Mouse (Mus musculus): ENCODE measurements around the gene Gadd45g.

Gene Gadd45g

DNA sequence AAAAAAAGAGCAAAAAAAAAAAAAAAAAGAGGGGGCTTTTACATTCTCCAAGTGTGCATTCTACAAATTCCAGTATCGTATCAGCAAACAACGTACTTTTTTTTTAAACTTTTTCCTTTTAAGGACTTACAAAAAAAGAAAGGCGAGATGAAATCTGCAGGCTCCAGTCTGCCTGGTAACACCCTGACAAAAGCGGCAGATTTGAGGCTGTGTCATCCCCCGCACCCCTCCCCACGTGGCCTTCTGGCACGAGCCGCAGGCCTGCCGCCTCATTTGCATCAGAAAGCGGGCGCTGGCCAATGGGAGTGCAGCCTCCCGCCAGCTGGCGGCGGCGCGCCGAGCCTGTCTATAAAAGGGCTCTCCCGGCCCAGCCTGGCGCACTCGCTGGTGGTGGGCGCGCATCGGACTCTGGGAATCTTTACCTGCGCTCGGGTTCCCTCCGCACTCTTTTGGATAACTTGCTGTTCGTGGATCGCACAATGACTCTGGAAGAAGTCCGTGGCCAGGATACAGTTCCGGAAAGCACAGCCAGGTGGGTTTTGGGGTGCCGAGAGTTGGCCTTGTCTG is at the start of gene Gadd45g:
Gene Gadd45g, plus strand, starts transcription at position 378 of the 567 bp plus-strand sequence.
- peak; percentile 98 to 99 for DNase-seq

DNA sequence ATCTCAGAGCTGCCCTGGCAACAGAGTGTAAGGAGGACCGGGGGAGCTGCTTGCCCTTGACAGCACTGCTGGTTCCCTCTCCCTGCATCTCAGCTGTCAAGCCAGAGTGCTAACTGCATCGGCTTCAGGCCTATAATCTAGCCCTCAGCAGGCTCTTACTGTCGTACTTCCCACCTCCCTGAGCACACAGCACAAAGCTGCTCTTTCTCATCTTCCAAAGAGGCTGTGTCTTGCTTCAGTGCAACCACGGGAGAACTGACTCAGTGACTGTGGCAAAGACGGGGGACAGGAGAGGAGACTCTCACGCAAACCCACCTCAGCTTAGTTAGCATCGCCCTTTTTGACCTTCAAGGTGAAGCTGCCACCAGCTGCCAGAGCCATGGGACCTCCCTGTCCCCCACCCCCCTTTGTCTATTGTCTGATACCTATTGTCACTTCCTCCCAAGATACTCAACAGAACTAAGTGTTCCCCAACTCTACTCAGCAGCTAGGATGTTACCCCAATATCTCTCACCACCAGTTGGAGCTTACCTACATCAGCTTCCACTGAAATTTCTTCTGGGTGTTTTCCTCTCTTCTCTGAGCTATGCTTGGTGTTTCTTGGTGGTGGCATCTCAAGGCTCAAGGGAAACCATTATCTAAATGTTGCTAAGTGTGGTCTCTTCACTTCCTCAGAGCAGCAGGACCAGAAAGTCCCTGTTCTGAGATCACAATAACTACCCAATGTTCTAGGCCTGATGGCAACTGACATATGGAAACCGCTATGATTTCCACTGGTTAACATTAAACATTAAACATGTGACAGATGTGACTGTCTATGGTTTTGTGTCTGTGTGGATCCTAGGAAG is 48.4 kb upstream of the Gadd45g start:
- DNase-seq: no peak

DNA sequence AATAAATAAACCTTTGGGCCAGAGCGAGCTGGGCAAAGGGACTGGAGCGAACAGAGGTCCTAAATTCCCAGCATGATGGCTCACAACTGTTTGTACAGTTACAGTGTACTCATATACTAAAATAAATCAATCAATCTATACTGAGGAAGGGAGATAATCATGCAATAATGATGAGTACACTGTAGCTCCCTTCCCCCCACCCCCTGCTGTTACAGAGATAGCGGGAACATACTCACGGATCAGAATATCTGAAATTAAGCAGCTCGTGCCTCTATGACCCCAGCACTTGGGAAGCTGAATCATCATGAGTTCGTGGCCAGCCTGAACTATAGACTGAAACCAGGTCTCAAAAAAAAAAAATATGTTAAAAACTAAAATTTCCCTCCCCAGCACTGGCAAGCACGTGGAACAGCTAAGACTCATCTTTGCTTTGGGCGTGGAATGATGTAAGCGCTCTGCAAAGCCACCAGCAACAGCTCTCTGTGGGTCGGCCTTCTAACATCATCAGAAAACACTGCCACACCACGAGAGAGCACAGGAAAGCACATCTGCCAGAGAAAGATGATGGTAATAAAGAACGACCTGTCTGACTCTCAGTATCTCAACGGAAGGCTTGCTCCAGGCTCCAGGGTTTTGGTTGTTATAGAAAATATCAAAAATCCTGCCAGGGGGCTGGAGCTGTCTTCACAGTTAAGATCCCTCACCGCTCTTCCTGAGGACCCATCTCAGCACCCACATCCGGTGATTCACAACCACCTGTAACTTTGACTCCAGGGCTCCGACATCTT is 46.5 kb upstream of the Gadd45g start:
- DNase-seq: no peak

DNA sequence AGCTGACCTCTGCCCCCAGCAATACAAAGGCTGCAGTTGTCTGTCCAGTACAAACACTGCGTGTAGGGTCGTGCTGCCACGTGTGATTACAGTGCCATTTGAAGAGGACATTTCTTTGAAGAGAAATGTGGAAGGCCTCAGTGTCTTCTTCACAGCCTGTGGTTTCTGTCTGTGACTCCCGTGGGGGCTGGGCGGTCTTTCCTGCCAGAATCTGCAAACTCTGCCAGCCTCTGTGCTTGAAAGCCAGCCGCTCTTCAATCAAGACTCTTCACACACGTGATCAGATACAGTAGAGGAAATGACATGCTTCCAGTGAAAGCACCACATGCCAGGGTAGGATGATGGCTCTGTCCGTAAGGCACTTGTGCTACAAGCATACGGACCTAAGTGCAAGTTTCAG is 45.6 kb upstream of the Gadd45g start:
- peak; percentile 71 to 74 for DNase-seq

DNA sequence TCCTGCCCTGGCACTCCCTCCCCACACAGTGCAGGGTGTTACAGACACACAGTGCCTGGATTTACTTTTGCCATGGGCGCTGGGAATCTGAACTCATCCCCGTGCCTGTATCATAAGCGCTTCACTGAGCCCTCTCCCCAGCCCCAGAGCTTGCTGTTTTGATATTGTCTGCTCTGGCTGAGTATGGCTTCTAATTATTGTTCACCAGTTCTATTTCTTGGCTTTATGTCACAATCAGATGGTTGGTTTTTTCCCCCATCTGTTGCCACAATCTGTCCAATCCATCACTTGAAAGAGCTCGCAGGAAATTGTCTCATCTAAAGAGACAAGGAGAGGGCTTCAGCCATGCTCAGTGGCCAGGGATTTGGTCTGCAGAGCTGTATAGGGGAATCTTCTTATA is 40.8 kb upstream of the Gadd45g start:
- peak; percentile 80 to 84 for DNase-seq

DNA sequence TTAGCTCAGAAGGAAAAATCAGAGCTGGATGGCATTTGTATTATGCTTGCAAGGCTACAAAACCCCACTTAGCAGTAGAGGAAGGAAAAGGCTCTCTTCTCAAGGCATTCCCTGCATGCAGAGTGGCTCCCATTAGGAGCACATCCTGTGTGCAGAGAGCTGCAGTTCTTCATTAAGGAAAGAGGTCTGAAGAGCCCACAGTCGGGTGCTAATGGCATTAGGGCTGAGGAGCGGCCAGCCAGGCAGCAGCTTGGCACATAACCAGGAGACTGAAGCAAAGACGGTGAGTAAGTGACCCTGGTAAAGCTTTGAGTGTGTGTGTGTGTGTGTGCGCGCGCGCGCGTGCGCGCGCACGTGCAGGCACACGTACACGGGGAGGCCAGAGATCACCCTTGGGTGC is 40.3 kb upstream of the Gadd45g start:
- DNase-seq: peak; percentile 87 to 89

DNA sequence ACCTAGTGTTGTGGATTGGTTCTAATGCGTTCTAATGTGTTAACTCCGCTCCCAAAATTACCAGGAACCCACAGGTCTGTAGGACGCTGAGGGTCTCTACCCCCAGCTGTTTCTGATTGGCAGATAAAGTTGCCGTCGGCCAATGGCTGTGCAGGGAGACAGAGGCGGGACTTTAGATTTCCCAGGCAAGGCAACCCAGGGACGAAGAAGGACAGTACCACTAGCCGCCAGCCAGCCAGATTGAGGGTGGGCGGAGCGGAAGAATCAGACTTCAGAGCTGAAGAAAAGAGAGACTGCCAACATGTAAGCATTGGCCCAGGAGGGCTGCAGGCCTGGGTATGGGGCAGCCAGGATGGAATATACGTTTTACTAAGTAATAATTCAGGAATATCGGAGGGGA is 38.3 kb upstream of the Gadd45g start:
- DNase-seq: peak; percentile 77 to 84

DNA sequence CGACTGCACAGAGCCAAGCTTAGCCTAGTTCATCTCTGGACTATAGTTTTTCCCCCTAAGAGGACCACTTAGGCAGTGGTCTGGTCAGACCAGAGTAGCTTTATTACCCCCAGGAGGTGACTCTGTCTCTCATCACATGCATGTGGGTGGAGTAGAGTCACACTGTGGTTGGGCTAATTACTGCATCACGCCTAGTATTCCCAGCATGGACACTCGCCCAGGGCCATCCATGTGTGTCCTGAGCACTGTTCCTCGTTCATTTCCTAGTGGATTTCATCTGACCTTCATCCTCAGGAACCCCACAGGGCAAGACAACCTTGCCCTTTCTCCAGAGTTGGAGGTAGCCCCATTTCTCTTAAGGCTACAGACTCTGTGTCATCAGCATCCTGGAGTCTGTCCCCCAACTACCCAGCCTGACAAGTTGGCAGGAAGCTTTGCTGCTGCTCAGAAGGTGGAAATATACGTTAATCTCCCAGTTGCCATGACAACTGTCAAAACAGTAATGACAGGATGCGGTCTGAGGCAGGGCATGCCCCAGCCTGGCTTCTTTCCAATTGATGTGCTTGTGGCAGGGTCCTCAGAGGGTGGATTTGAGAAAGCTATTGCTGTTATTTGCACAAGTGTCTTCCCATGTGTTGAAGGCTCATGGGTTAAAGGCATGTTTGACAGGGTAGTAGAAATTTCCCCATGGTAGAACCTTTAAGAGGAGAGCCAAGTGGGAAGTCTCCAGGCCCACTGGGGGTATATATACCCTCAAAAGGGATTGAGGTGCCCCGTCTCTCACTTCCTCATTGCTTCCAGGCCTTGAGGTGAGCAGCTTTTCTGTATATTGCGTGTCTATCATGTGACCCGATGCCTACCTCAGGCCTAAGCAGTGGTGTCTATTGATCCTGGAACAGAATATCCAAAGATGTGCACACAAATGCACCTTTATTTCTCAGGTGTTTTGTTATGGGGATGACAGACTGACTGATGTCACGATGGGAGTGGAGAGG is 32.6 kb upstream of the Gadd45g start:
- peak; percentile 41 to 59 for DNase-seq

DNA sequence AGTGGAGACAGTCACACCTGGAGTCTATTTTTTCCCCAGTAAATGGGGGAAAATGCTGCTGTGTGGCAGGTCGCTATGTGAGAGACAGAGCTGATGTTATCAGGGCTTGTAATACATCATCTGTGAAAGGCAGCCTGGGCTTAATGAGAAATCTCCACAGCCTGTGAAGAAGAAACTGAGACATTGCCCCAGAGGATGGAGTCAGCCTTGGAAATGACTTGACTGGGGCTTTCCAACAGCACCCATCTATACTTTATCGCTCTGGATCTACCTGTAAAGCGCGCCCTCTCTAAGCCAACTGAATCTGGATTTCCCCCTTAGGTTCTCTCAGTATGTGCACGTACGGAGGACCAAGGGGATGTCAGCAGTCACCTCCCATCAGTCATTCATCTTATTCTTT is 31.8 kb upstream of the Gadd45g start:
- DNase-seq: no peak

DNA sequence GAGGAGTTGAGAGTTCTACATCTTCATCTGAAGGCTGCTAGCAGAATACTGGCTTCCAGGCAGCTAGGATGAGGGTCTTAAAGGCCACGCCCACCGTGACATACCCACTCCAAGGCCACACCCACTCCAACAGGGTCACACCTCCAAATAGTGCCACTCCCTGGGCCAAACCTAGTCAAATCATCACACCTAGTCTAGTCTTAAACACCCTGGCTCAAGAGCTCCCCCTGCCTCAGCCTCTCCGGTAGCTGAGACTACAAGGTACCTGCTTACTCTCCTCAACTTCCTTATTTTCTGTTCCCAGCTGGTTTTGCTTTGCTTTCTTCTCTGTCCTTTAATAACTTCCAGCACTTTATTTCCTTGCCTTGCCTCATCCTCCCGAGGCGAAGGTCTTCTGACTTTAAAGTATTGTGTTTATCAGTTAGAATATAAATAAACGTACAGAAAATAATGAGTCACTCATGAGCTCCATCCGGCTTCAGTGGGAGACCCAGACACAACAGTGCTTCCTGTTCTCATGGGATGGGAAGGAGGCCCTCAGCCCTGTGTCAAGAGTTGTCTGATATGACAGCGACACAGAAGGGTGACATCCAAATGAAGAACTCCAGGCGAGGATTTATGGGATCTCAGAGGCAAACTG is 30.5 kb upstream of the Gadd45g start:
- DNase-seq: peak; percentile 44 to 56

DNA sequence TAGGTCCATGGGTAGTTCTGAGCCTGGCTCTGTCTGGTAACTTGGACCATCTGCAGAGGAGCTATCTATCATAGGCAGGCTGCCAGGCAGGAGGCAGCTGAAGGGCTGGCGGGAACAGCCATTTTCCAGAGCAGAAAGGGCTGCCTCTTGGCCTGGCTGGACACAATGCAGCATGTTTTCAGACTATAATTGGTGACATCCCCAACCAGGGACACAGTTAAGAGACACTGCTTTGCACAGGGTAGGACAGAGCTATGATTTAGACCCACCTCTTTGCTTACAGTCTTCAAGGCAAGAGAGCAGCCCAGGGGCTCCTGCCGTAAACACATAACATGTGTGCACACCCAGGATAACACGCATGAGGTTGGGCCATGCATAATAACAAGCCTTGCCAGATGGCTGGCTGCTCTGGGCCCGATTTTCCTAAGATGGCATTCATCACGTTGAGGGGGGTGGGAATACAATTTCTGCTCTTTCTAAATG is 29.9 kb upstream of the Gadd45g start:
- DNase-seq: peak; percentile 88 to 90

DNA sequence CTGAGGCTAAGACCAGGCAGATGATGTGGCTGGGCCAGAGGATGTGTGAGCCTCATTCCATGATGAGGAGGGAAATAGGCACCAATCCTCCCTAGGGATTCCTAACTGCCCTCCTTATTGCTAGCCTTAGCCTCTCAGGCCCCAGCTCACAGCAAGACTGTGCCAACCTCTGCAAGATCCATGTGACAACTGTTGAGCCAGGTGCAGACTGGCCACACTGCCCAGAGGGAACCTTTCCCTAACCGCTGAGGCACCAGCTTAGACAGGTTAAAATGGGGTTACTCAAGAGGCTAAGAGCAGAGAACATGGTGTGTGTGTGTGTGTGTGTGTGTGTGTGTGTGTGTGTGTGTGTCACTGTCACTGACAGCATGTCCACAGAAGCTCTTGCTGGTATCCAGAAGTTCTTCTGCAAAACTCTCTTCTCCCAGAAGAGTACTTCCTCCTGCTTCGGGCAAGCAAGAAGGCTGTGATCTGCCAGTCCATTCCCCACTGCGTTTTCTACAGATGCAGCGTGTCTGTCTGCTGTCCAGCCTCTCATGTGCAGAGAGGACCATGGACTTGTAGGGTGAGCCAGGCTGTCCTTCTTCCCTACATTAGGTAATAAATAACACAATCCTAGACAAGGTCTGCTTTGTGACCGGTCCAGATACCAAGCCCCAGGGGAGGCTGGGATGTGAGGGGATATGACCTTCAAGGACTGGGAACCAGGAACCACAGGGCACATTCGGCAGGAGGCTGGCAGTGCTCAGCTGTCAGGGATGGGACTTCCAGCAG is 28.1 kb upstream of the Gadd45g start:
- no peak for DNase-seq

DNA sequence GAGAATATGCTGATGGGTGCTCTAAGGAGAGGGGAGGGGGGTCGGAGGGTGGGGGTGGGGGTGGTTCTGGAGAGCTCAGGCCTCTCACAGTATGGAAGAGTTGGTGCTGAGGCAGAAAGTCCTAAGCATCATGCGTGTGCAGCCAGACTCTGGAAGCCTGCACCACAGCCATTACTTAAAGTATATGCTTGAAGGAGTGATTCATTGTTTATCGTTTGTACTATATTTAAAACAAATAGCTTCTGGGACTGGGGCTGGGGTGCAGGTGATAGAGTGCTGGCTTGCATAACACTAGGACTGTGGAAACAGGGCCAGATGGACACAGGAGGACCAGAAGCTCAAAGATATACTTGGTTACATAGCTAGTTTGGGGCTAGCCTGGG is 27.5 kb upstream of the Gadd45g start:
- no peak for DNase-seq

DNA sequence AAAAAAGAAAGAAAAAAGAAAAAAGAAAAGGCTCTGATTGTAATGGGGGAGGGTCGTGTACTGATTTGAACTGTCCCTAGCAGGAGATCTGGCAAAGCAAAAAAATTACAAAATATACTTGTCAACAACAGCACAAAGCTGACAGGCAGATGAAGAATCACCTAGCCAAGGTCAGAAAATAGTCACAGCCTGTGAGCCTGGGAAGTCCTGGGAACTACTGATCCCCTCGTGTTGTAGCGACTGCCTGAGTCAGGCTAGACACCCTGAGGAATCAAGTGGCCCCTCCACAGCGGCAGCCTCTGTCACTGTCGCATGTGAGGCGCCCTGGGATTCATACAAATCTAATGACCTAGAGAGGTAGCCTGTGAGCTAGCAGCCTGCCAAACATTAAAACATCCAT is 27.1 kb upstream of the Gadd45g start:
- DNase-seq: no peak

DNA sequence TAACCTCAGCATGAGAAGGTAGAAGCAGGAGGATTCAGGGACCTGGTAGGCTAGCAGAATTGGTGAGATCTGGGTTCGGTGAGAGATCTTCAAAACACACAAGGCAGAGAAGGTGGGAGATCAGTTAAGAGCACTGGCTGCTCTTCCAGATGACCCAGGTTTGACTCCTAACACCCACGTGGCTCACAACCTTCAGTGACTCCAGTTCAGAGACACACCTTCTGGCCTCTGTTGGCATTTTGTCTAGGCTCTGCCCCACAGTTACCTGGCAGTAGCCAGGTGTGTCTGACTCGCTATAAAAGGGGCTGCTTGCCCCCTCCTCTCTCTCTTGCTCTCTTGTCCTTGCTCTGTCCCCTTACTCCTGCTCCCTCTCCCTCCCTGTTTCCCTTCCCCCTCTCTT is 24.5 kb upstream of the Gadd45g start:
- no peak for DNase-seq

DNA sequence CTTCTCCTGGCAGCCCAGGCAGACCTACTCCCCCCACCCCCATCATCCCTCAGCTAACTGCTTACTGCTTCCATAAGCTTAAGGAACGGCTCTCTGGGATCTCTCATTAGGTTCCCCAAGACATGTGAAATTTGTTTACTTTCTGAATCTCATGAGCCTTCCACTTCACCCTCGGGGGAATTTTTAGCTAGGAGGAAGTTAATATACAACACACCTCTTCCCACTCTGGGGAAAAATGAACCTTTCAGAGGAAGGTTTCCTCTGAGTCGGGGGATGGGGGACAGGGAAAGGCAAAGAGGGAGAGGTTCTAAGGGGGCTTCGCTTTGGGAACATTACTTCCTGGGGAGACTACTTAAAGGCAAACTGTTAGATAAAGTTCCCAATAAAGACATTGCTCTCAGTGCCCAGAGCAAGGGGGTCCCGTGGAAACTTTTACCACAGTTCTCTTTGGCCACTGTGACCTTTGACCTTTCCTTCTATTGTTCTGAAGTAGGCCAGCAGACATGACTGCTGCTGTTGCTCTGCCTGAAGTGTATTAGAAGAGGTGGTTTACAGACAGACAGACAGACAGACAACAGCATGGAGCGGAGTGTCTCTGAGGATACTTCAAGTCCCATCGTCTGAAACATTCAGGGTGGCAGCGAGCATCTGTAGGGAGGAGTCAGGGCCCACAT is 22.5 kb upstream of the Gadd45g start:
- DNase-seq: no peak

DNA sequence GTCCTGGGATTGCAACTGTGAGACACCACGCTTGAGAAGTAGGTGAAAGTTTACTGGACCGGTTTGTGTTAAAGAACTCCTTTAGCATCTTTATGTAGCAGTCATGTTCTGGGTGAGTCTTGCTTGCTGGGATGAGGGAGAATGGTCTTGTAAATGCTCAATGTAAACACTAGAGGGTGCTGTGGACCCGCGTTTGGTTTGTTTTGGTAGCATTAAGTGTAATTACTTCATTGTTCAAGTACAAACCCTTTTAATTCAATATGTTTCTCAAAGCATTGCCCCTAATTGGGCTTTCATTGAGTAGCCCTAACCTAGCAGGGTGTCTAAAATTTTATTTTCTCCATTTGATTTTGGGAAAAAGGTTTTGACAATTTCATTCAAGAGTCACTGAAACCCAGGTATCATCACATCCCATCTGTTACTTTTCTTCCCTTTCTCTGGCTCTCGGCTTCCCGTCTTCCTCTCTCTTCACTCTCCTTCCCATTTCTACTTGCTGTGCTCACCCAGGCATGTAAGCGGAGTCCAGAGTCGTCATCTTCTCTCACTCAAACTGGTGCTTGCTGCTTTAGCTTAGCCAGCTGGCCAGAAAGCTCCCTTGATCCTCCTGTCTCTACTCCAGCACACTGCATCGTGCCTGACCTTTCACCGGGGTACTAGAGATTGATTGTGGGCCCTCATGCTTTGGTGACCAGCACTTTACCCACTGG is 15.6 kb upstream of the Gadd45g start:
- peak; percentile 65 to 74 for DNase-seq

DNA sequence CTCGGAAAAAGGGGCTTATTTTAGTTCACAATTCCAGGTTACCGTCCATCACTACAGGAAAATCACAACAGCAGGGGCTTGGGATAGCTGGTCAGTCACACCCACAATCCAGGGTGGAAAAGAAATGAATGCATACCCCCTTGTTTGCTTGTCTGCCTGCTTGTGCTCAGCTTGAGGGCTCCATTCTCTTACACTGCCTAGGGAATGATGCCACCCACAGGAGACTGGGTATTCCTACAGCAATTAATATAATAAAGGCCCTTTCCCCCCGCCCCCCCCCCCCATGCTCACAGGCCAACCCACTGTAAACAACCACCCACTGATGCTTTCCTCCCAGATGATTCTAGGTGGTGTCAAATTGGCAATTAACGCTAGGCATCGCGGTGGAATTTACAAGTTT is 14.0 kb upstream of the Gadd45g start:
- peak; percentile 45 to 51 for DNase-seq

DNA sequence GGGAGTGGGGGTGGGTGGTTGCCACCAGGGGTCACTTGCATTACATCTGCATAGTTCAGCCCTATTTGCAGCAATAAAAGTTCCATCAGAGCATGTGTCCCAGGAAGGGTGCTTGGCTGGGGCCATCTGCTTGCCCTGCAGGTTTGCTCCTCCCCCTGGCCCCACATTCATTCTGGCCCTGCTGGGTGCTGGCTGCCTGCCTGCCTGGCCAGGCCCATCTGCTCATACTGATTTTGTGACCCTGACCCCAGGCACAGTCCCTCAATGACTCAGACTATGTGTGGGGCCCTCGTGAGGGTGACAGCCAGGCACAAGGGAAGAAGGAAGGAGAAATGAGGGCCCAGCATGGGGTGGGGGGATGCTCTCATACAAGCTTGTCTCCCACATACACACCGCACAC is 12.9 kb upstream of the Gadd45g start:
- peak; percentile 88 to 94 for DNase-seq

DNA sequence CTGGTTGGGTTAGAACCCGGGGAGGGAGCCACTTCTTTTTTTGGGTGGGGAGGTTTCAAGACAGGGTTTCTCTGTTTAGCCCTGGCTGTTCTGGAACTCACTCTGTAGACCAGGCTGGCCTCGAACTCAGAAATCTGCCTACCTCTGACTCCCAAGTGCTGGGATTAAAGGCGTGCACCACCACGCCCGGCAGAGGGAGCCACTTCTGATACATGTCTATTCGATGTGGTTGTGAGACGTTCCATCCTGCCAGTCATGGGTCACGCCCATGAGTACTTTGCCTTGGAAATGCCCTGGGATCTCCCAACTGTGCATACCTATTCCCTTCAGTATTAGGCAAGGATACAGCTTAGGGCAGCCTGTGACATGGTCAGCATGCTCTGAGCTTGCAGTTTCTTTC is 12.5 kb upstream of the Gadd45g start:
- DNase-seq: peak; percentile 66 to 71
